Mouse (Mus musculus) lung, postnatal 0 days (tissue): Measurements from ENCODE around the gene Trak1. TPM values are rescaled to one million over a fixed set of nuclear protein-coding genes. Genes with fewer than 3 reads are reported as not detected.

Source experiments
- ATAC-seq: fragments of 200-750 bp; cut with Nextera tagmentation; 2 replicates; pipeline ENCODE4 v1.8.0; 2017; ENCODE audit warnings: moderate library complexity
- DNase-seq: peaks from one replicate; pipeline ENCODE4 v3.0.0-alpha.2; 2016; ENCODE audit warnings: low spot score
- H3K27ac ChIP-seq: fragments of 300-500 bp; sonication (generic); 2 replicates; pipeline ENCODE4 v1.5.1; 2014; ENCODE audit warnings: antibody characterized with exemption, mild to moderate bottlenecking, low read length, mixed read lengths
- H3K27me3 ChIP-seq: fragments of 300-500 bp; sonication (generic); replicated peaks from 2 replicates; pipeline ENCODE4 v1.6.1; 2014; ENCODE audit warnings: low read length, mixed read lengths; ENCODE audit not compliant: insufficient read depth
- H3K36me3 ChIP-seq: fragments of 300-500 bp; sonication (generic); 2 replicates; pipeline ENCODE4 v1.6.1; 2014; ENCODE audit warnings: low read length, mixed read lengths; ENCODE audit not compliant: insufficient read depth
- H3K4me1 ChIP-seq: fragments of 300-500 bp; sonication (generic); 2 replicates; pipeline ENCODE4 v1.6.1; 2014; ENCODE audit warnings: antibody characterized with exemption, low read depth, low read length, mixed read lengths; ENCODE audit not compliant: insufficient read depth
- H3K4me2 ChIP-seq: fragments of 300-500 bp; sonication (generic); replicated peaks from 2 replicates; pipeline ENCODE4 v1.6.1; 2014; ENCODE audit warnings: low read depth, mild to moderate bottlenecking, low read length, moderate library complexity, mixed read lengths
- H3K4me3 ChIP-seq: fragments of 300-500 bp; sonication (generic); 2 replicates; pipeline ENCODE4 v1.5.1; 2014; ENCODE audit warnings: low read depth, low read length
- H3K9ac ChIP-seq: fragments of 300-500 bp; sonication (generic); replicated peaks from 2 replicates; pipeline ENCODE4 v1.6.1; 2014; ENCODE audit warnings: low read depth, mild to moderate bottlenecking
- H3K9me3 ChIP-seq: fragments of 300-500 bp; sonication (generic); 2 replicates; pipeline ENCODE4 v1.6.1; 2016; ENCODE audit warnings: low read length, mixed read lengths
- CTCF ChIP-seq: IDR thresholded peaks from 2 replicates; pipeline ENCODE4 v1.5.1; 2016; ENCODE audit warnings: antibody characterized with exemption, mild to moderate bottlenecking
- EP300 ChIP-seq: IDR thresholded peaks from 2 replicates; pipeline ENCODE4 v1.6.1; 2016; ENCODE audit warnings: antibody characterized with exemption, mild to moderate bottlenecking, control low read depth
- WGBS: fragments of 180-500 bp; shearing (Covaris S2); extraction: QIAGEN DNeasy Blood & Tissue Kit; methylation state at CpG from one replicate; pipeline ENCODE4 v1.1.7; 2014; 5-methylcytosine and 5-hydroxymethylcytosine counted together
- polyA plus RNA-seq: library from polyadenylated mRNA; unstranded; fragments of >200 nt; fragmentation: Nextera tagmentation; extraction: Ambion mirVana; gene quantifications from 2 replicates; pipeline ENCODE4 v1.2.1, GENCODE M21; 2015

Trak1 gene
- polyA plus RNA-seq, 1 experiment from 2014 or later = 28.6 TPM

DNA sequence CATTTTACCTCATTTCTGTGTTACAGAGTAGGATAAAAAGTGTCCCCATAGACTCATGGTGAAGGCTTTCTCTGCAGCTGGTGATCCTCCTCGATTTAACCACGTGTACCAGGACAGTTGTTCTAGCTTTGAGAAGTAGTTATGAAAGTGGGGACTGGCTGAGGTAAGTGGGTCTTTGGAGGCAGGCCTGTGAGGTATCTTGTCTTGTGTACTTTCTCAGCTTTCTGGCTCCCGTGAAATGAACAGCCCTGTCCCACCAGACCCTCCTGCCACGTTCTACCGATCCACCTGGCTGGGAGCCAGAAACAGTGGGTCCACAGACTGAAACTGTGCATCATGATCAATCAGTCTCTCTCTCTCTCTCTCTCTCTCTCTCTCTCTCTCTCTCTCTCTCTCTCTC is 18.1 kb upstream of the Trak1 start:
- Histone ChIP-seq H3K27ac (no peak overlapping the region), H3K9ac (no peak overlapping the region), H3K36me3 (no peaks in the 10 kb centered on the region), H3K4me2 (no peak overlapping the region), H3K4me1 (peaks cover 2% of the 10 kb centered on the region; the same call in 1 of the 2 replicates), H3K4me3 (no peak overlapping the region), H3K9me3 (no peaks in the 10 kb centered on the region), H3K27me3 (no peaks in the 10 kb centered on the region)
- no peak for ATAC-seq
- DNase-seq = no peak
- 79% methylated on average over 5 of the region's 5 CpGs for WGBS
- TF ChIP-seq CTCF (no peak), EP300 (no peak)

DNA sequence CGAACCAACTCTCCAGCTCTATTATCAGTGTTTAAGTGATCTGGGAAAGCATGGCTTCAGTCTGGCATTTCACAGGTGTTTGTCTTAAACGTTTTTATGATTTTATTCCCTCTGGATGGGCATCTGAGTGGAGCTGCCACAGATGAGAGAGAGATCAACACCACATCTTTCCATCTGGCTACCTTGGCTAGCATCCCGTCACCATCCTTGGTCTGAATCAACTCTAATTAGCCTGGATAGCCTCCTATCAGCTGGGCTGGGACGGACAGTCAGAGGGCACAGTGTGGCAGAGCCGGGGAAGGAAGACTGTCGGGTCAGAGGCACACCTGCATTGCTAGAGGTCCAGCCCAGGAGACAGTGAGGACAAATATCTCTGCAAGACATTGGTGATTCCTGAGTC is 15.4 kb upstream of the Trak1 start:
- WGBS = 74% methylated on average over 6 of the region's 6 CpGs
- no peaks in the 10 kb centered on the region for H3K9me3 ChIP-seq
- no peak overlapping the region for H3K4me3 ChIP-seq
- H3K36me3 ChIP-seq = no peaks in the 10 kb centered on the region
- no peak overlapping the region for H3K27ac ChIP-seq
- no peak for TF ChIP-seq CTCF
- no peak for TF ChIP-seq EP300
- no peak for ATAC-seq
- no peak for DNase-seq
- no peak overlapping the region for H3K9ac ChIP-seq
- H3K27me3 ChIP-seq = no peaks in the 10 kb centered on the region
- H3K4me1 ChIP-seq = peaks cover 2% of the 10 kb centered on the region; the same call in 1 of the 2 replicates
- H3K4me2 ChIP-seq = no peak overlapping the region

DNA sequence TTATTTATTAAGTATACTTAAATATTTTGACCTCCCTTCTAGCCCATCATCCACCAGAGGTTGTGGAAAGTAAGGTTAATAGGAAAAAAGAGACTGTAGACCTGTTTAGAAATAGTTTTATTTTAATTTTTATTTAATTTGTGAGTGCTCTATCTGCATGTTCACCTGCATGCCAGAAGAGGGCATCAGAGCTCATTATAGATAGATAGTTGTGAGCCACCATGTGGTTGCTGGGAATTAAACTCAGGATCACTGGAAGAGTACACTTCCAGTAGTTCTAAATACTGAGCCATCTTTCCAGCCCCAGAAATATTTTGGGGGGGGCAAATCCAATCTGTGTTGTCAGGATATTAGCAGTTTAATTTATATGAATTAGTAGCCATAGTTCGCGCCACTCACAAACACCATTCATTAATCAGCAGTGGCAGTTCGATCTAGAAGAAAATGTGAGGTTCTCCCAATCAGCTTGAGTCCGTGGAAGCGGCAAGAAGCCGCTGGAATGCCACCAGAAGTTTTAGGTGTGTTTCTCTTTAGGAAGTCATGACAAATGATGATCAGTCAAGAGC is 13.6 kb upstream of the Trak1 start:
- H3K4me1 ChIP-seq = no peaks in the 10 kb centered on the region
- H3K9me3 ChIP-seq = no peaks in the 10 kb centered on the region
- no peaks in the 10 kb centered on the region for H3K27me3 ChIP-seq
- no peak overlapping the region for H3K4me2 ChIP-seq
- DNase-seq (peak; percentile 54), ATAC-seq (no peak)
- no peak overlapping the region for H3K4me3 ChIP-seq
- WGBS = 94% methylated on average over 6 of the region's 6 CpGs
- peak; percentile 76 for TF ChIP-seq CTCF
- no peak for TF ChIP-seq EP300
- no peak overlapping the region for H3K27ac ChIP-seq
- no peaks in the 10 kb centered on the region for H3K36me3 ChIP-seq
- H3K9ac ChIP-seq = no peak overlapping the region

DNA sequence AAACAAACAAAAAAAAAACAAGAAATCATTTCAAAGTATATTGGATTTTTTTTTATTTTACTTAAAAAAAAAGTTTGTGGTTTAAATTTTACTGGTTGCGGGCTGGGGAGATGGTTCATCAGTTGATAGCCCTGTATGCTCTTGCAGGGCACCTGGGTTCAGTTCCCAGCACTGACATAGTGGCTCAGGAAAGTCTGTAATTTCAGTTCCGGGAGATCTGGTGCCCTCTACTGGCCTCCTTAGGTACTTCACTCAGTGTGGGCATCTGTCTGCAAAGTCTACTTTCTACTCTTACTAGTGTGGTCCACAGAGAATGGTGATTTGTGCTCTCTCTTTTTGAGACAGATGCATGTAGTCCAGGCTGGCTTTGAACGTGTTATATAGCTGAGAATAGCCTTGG is 12.9 kb upstream of the Trak1 start:
- Histone ChIP-seq H3K4me2 (no peak overlapping the region), H3K4me1 (no peaks in the 10 kb centered on the region), H3K27me3 (no peaks in the 10 kb centered on the region), H3K4me3 (no peak overlapping the region), H3K27ac (no peak overlapping the region), H3K36me3 (no peaks in the 10 kb centered on the region), H3K9me3 (no peaks in the 10 kb centered on the region), H3K9ac (no peak overlapping the region)
- 87% methylated on average over 3 of the region's 3 CpGs for WGBS
- ATAC-seq (no peak), DNase-seq (peak; percentile 43)
- TF ChIP-seq EP300 = no peak
- TF ChIP-seq CTCF = peak; percentile 62

DNA sequence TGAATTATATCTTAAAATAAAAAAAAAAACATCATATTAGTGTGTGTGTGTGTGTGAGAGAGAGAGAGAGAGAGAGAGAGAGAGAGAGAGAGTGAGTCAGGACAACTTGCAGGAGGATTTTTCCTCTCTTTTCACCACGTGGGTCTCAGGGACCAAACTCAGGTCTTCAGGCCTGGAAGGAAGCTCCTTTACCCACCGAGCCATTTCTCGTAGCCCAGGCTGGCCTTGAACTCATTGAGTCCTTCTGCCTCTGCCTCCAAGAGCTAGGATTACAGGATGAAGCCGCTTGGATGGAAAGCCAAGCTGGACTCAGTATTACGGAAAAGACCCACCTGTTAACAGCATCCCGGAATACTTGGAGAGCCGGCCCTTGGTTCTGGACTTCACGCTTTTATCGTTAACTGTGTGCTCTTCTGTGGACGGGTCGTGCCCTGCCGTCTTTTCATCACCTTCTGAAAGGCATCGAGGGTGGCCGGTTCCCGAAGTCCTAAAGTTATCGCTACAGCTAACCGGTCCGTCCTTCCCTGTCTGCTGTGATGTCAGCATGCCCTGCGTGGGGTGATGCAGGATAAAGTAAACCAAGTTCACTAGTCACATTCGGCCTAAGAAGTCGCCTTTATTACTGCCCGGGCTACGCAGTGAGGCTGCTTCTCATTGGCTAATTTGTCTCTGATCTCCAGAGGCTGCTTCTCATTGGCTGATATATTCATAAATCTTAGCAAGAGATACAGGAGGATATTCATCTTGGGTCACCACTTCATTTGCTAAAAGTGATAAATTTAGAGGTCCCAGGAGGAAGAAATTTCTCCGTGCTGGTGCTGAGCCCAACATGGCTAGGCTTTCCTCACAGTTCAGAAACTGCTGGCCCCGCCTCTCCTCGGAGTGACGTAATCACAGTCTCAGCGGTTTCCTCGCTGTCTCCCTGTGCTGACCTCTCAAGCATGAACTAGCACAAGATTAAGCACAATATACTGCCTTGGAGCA is 11.7 kb upstream of the Trak1 start:
- peak; percentile 89 for ATAC-seq
- TF ChIP-seq CTCF (no peak), EP300 (no peak)

DNA sequence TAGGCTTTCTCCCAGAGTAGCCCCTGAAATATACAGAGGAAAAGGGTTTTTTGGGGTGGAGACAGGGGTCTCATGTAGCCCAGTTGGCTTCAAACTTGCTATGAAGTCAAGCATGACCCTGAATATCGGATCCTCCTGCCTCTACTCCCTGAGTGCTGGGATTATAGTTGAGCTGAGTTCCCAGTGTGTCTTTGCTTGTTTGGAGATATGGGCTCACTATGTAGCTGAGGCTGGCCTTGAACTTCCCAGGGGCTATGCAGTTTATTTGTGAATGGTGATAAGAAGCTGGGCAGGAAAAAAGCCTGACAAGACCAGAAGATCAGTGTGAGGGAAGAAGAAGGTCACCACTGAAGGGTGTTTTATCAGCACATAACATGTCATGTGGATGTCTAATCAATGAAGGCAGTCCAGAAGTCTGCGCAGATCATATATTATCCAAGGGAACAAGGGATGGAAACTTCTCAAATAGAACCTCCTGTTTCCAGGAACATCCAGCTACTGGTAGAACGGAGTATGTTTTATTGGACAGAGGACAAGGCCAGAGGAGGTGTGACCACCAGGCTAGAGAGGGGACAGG is 10.9 kb upstream of the Trak1 start:
- Histone ChIP-seq H3K4me2 (peak overlapping the region; percentile 59), H3K36me3 (no peaks in the 10 kb centered on the region), H3K27ac (no peak overlapping the region), H3K4me1 (no peaks in the 10 kb centered on the region), H3K9ac (0 out of 2 replicates have a peak overlapping the region, but pooled peaks have one; percentile 5), H3K9me3 (no peaks in the 10 kb centered on the region), H3K4me3 (no peak overlapping the region), H3K27me3 (no peaks in the 10 kb centered on the region)
- TF ChIP-seq EP300 = no peak
- TF ChIP-seq CTCF = no peak
- no peak for ATAC-seq
- no peak for DNase-seq
- WGBS = 76% methylated on average over 3 of the region's 3 CpGs

More for the DNA sequence above, 11.7 kb upstream of the Trak1 start:
- Histone ChIP-seq H3K9ac (0 out of 2 replicates have a peak overlapping the region, but pooled peaks have one; percentile 5), H3K4me3 (peak overlapping the region; percentile 12; the same call in 1 of the 2 replicates), H3K4me1 (no peaks in the 10 kb centered on the region), H3K9me3 (no peaks in the 10 kb centered on the region), H3K27ac (no peak overlapping the region), H3K4me2 (peak overlapping the region; percentile 59), H3K27me3 (no peaks in the 10 kb centered on the region), H3K36me3 (no peaks in the 10 kb centered on the region)
- peak; percentile 82 for DNase-seq
- WGBS = 21% methylated on average over 29 of the region's 29 CpGs
